Mouse (Mus musculus): ENCODE results near the gene Slc2a5.

DNA sequence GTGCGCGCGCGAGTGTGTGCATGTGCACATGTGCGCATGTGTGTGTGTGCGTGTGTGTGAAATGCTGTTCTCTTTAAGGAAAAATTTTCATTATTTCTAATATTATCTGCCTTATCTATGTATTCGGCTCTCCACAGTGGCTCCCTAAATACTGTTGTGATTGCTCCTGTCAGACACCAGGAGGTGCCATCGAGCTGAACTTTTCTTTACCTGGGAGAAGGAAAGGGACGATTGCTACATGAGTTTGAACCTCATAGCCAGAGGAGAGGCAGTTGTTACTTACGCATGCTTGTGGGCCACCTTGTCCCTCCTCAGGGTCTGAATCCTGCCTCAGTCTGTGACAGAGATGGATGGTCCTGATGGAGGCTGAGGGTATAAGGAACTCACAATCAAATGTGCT is 54.2 kb downstream of the Slc2a5 start:
- TF ChIP-seq GATA1 (IDR thresholded peaks at IDR 0.05; ENCODE audit: borderline replicate concordance, low read length) (no peak), CTCF (IDR thresholded peaks at IDR 0.05; ENCODE audit: low read depth, low read length) (0 out of 2 replicates have a peak, but pooled peaks have one; percentile 19), POLR2AphosphoS5 (IDR thresholded peaks at IDR 0.05; ENCODE audit: insufficient replicate concordance, low read depth, low read length) (no peak), GATA2 (IDR thresholded peaks at IDR 0.05; ENCODE audit: borderline replicate concordance, low read depth, low read length) (no peak)

All from G1E (cell line).